Mouse (Mus musculus) urinary bladder, postnatal 25 days (tissue): ENCODE results near the gene Cdkl1.

Experiments
- DNase-seq: peaks from one replicate; pipeline ENCODE4 v3.0.0; 2022; ENCODE audit warnings: low spot score

The Cdkl1 gene

GRCm38 (mm10) chr12:69783247-69784025 is 7.6 kb downstream of the Cdkl1 start:
- DNase-seq: no peak

- no peak for DNase-seq
These were observed 9.0 kb downstream of the Cdkl1 start for GRCm38 (mm10) chr12:69781935-69782650.

- no peak for DNase-seq
These were observed 9.6 kb downstream of the Cdkl1 start for GRCm38 (mm10) chr12:69781480-69781879.

GRCm38 (mm10) chr12:69777957-69778356 is 13.1 kb downstream of the Cdkl1 start:
- no peak for DNase-seq

GRCm38 (mm10) chr12:69777341-69777730 is 13.7 kb downstream of the Cdkl1 start:
- no peak for DNase-seq

- DNase-seq: no peak
These were observed 14.3 kb downstream of the Cdkl1 start for GRCm38 (mm10) chr12:69776607-69777340.

- no peak for DNase-seq
These were observed 22.2 kb downstream of the Cdkl1 start for GRCm38 (mm10) chr12:69768841-69769240.

GRCm38 (mm10) chr12:69767476-69768258 is 23.4 kb downstream of the Cdkl1 start:
- DNase-seq: no peak

GRCm38 (mm10) chr12:69766185-69766904 is 24.7 kb downstream of the Cdkl1 start:
- DNase-seq: no peak

- DNase-seq: no peak
These were observed 25.5 kb downstream of the Cdkl1 start for GRCm38 (mm10) chr12:69765543-69765942.

- DNase-seq: no peak
These were observed 29.5 kb downstream of the Cdkl1 start for GRCm38 (mm10) chr12:69761603-69762002.

- DNase-seq: no peak
These were observed 30.2 kb downstream of the Cdkl1 start for GRCm38 (mm10) chr12:69760743-69761406.

GRCm38 (mm10) chr12:69760014-69760413 is 31.1 kb downstream of the Cdkl1 start:
- DNase-seq: no peak

- no peak for DNase-seq
These were observed 31.7 kb downstream of the Cdkl1 start for GRCm38 (mm10) chr12:69759267-69759885.

GRCm38 (mm10) chr12:69758221-69759185 is 32.6 kb downstream of the Cdkl1 start:
- no peak for DNase-seq

GRCm38 (mm10) chr12:69757418-69758141 is 33.5 kb downstream of the Cdkl1 start:
- DNase-seq: peak; percentile 39

- no peak for DNase-seq
These were observed 35.1 kb downstream of the Cdkl1 start for GRCm38 (mm10) chr12:69756015-69756414.

GRCm38 (mm10) chr12:69753936-69754335 is 37.1 kb downstream of the Cdkl1 start:
- DNase-seq: no peak
